Mouse (Mus musculus): ENCODE data around the gene Gpr174. TPM values are rescaled to one million over a fixed set of nuclear protein-coding genes. Genes with fewer than 3 reads are reported as not detected.

The Gpr174 gene
- total RNA-seq (2014; rRNA removed) (0.28 and 0.34 TPM in 2 replicates), polyA plus RNA-seq (2012; rRNA removed) (0.04 and 0.06 TPM in 2 replicates)

GRCm38 (mm10) chrX:107255486-107256227, at the start of gene Gpr174:
Gpr174 (plus strand) TSS chrX:107255878.
- Histone ChIP-seq H3K4me3 (ENCODE audit: insufficient read depth, low read depth, low read length) (no peak within 1 kb of the TSS), H3K27ac (replicated peaks; ENCODE audit: insufficient read depth, low read depth, low read length) (no peak within 1 kb of the TSS), H3K27me3 (ENCODE audit: control insufficient read depth, insufficient read depth, low read length) (no peaks in the 10 kb centered on the region), H3K4me1 (ENCODE audit: control insufficient read depth, insufficient read depth, low read length) (no peaks in the 10 kb centered on the region), H3K79me2 (ENCODE audit: control insufficient read depth, insufficient read depth, low read length) (no peaks in the 10 kb centered on the region), H3K36me3 (ENCODE audit: control insufficient read depth, insufficient read depth, low read length) (no peaks in the 10 kb centered on the region), H3K9ac (ENCODE audit: low read depth, low read length) (no peak within 1 kb of the TSS)
- no peak for TF ChIP-seq CTCF (IDR thresholded peaks at IDR 0.05; ENCODE audit: low read depth, low read length)
- no peak for TF ChIP-seq POLR2A (IDR thresholded peaks at IDR 0.05; ENCODE audit: extremely low read depth, insufficient read depth, low read length)
- DNase-seq (ENCODE audit: extremely low read depth, low read depth, low spot score), result no peak
- 79% methylated on average over 2 of the region's 2 CpGs for WGBS

GRCm38 (mm10) chrX:107217577-107218090, 38.0 kb upstream of the Gpr174 start:
- Histone ChIP-seq H3K27me3 (ENCODE audit: control insufficient read depth, insufficient read depth, low read length) (no peaks in the 10 kb centered on the region), H3K4me1 (ENCODE audit: control insufficient read depth, insufficient read depth, low read length) (no peaks in the 10 kb centered on the region), H3K36me3 (ENCODE audit: control insufficient read depth, insufficient read depth, low read length) (no peaks in the 10 kb centered on the region), H3K79me2 (ENCODE audit: control insufficient read depth, insufficient read depth, low read length) (no peaks in the 10 kb centered on the region), H3K9ac (ENCODE audit: low read depth, low read length) (no peak overlapping the region), H3K27ac (replicated peaks; ENCODE audit: insufficient read depth, low read depth, low read length) (no peak overlapping the region), H3K4me3 (ENCODE audit: insufficient read depth, low read depth, low read length) (no peak overlapping the region)
- DNase-seq (ENCODE audit: extremely low read depth, low read depth, low spot score), result no peak
- no peak for TF ChIP-seq CTCF (IDR thresholded peaks at IDR 0.05; ENCODE audit: low read depth, low read length)
- TF ChIP-seq POLR2A (IDR thresholded peaks at IDR 0.05; ENCODE audit: extremely low read depth, insufficient read depth, low read length), result no peak
- WGBS, result 93% methylated on average over 2 of the region's 2 CpGs

- no peak for DNase-seq (ENCODE audit: extremely low read depth, low read depth, low spot score)
- Histone ChIP-seq H3K79me2 (ENCODE audit: control insufficient read depth, insufficient read depth, low read length) (no peaks in the 10 kb centered on the region), H3K4me3 (ENCODE audit: insufficient read depth, low read depth, low read length) (no peak overlapping the region), H3K9ac (ENCODE audit: low read depth, low read length) (no peak overlapping the region), H3K4me1 (ENCODE audit: control insufficient read depth, insufficient read depth, low read length) (no peaks in the 10 kb centered on the region), H3K27ac (replicated peaks; ENCODE audit: insufficient read depth, low read depth, low read length) (no peak overlapping the region), H3K27me3 (ENCODE audit: control insufficient read depth, insufficient read depth, low read length) (no peaks in the 10 kb centered on the region), H3K36me3 (ENCODE audit: control insufficient read depth, insufficient read depth, low read length) (no peaks in the 10 kb centered on the region)
- TF ChIP-seq CTCF (IDR thresholded peaks at IDR 0.05; ENCODE audit: low read depth, low read length) (no peak), POLR2A (IDR thresholded peaks at IDR 0.05; ENCODE audit: extremely low read depth, insufficient read depth, low read length) (no peak)
- WGBS, result 69% methylated on average over 1 of the region's 1 CpGs
Observed at GRCm38 (mm10) chrX:107224846-107225245, 30.8 kb upstream of the Gpr174 start.

GRCm38 (mm10) chrX:107231214-107231613, 24.5 kb upstream of the Gpr174 start:
- no peak for DNase-seq (ENCODE audit: extremely low read depth, low read depth, low spot score)
- no peak overlapping the region for H3K4me3 ChIP-seq (ENCODE audit: insufficient read depth, low read depth, low read length)
- no peaks in the 10 kb centered on the region for H3K4me1 ChIP-seq (ENCODE audit: control insufficient read depth, insufficient read depth, low read length)
- no peak overlapping the region for H3K27ac ChIP-seq (replicated peaks; ENCODE audit: insufficient read depth, low read depth, low read length)
- no peaks in the 10 kb centered on the region for H3K36me3 ChIP-seq (ENCODE audit: control insufficient read depth, insufficient read depth, low read length)
- H3K9ac ChIP-seq (ENCODE audit: low read depth, low read length), result no peak overlapping the region
- no peaks in the 10 kb centered on the region for H3K27me3 ChIP-seq (ENCODE audit: control insufficient read depth, insufficient read depth, low read length)
- 76% methylated on average over 1 of the region's 1 CpGs for WGBS
- no peaks in the 10 kb centered on the region for H3K79me2 ChIP-seq (ENCODE audit: control insufficient read depth, insufficient read depth, low read length)
- TF ChIP-seq POLR2A (IDR thresholded peaks at IDR 0.05; ENCODE audit: extremely low read depth, insufficient read depth, low read length) (no peak), CTCF (IDR thresholded peaks at IDR 0.05; ENCODE audit: low read depth, low read length) (no peak)

GRCm38 (mm10) chrX:107234655-107235054, 21.0 kb upstream of the Gpr174 start:
- no peaks in the 10 kb centered on the region for H3K4me1 ChIP-seq (ENCODE audit: control insufficient read depth, insufficient read depth, low read length)
- no peaks in the 10 kb centered on the region for H3K79me2 ChIP-seq (ENCODE audit: control insufficient read depth, insufficient read depth, low read length)
- H3K27me3 ChIP-seq (ENCODE audit: control insufficient read depth, insufficient read depth, low read length), result no peaks in the 10 kb centered on the region
- no peak overlapping the region for H3K27ac ChIP-seq (replicated peaks; ENCODE audit: insufficient read depth, low read depth, low read length)
- H3K9ac ChIP-seq (ENCODE audit: low read depth, low read length), result no peak overlapping the region
- no peak overlapping the region for H3K4me3 ChIP-seq (ENCODE audit: insufficient read depth, low read depth, low read length)
- no peaks in the 10 kb centered on the region for H3K36me3 ChIP-seq (ENCODE audit: control insufficient read depth, insufficient read depth, low read length)
- no peak for DNase-seq (ENCODE audit: extremely low read depth, low read depth, low spot score)
- TF ChIP-seq POLR2A (IDR thresholded peaks at IDR 0.05; ENCODE audit: extremely low read depth, insufficient read depth, low read length) (no peak), CTCF (IDR thresholded peaks at IDR 0.05; ENCODE audit: low read depth, low read length) (no peak)

GRCm38 (mm10) chrX:107236461-107236860, 19.2 kb upstream of the Gpr174 start:
- WGBS, result 71% methylated on average over 1 of the region's 1 CpGs
- Histone ChIP-seq H3K27me3 (ENCODE audit: control insufficient read depth, insufficient read depth, low read length) (no peaks in the 10 kb centered on the region), H3K4me1 (ENCODE audit: control insufficient read depth, insufficient read depth, low read length) (no peaks in the 10 kb centered on the region), H3K36me3 (ENCODE audit: control insufficient read depth, insufficient read depth, low read length) (no peaks in the 10 kb centered on the region), H3K79me2 (ENCODE audit: control insufficient read depth, insufficient read depth, low read length) (no peaks in the 10 kb centered on the region), H3K4me3 (ENCODE audit: insufficient read depth, low read depth, low read length) (no peak overlapping the region), H3K27ac (replicated peaks; ENCODE audit: insufficient read depth, low read depth, low read length) (no peak overlapping the region), H3K9ac (ENCODE audit: low read depth, low read length) (no peak overlapping the region)
- DNase-seq (ENCODE audit: extremely low read depth, low read depth, low spot score), result no peak
- no peak for TF ChIP-seq POLR2A (IDR thresholded peaks at IDR 0.05; ENCODE audit: extremely low read depth, insufficient read depth, low read length)
- no peak for TF ChIP-seq CTCF (IDR thresholded peaks at IDR 0.05; ENCODE audit: low read depth, low read length)
